Mouse (Mus musculus) testis, postnatal 10 days (tissue): Measurements from ENCODE around the gene Gpr142.

ENCODE experiments used
- DNase-seq: peaks from one replicate; pipeline ENCODE4 v3.0.0; 2021; ENCODE audit warnings: low spot score

Gpr142 gene

GRCm38 (mm10) chr11:114798624-114799023 is at the start of gene Gpr142:
Gpr142 (plus strand) TSS chr11:114798924.
- no peak for DNase-seq

GRCm38 (mm10) chr11:114764820-114765818 is 33.6 kb upstream of the Gpr142 start, which contains the start of gene Kif19a:
Kif19a (plus strand) TSS chr11:114765388.
- peak; percentile 72 for DNase-seq

GRCm38 (mm10) chr11:114769911-114770310 is 28.8 kb upstream of the Gpr142 start:
- no peak for DNase-seq

- no peak for DNase-seq
These were observed 26.8 kb upstream of the Gpr142 start for GRCm38 (mm10) chr11:114771896-114772295.

GRCm38 (mm10) chr11:114780076-114780475 is 18.6 kb upstream of the Gpr142 start:
- DNase-seq, result peak; percentile 65

- DNase-seq, result no peak
These were observed 12.8 kb upstream of the Gpr142 start for GRCm38 (mm10) chr11:114785892-114786291.

GRCm38 (mm10) chr11:114786326-114786725 is 12.4 kb upstream of the Gpr142 start:
- no peak for DNase-seq

GRCm38 (mm10) chr11:114787611-114788010 is 11.1 kb upstream of the Gpr142 start:
- no peak for DNase-seq

- DNase-seq, result peak; percentile 94
These were observed 9.5 kb upstream of the Gpr142 start for GRCm38 (mm10) chr11:114789061-114789714.

- DNase-seq, result no peak
These were observed 9.0 kb upstream of the Gpr142 start for GRCm38 (mm10) chr11:114789716-114790115.

- no peak for DNase-seq
These were observed 8.6 kb upstream of the Gpr142 start for GRCm38 (mm10) chr11:114790171-114790570.

- no peak for DNase-seq
These were observed 7.9 kb upstream of the Gpr142 start for GRCm38 (mm10) chr11:114790841-114791240.

- no peak for DNase-seq
These were observed 7.3 kb upstream of the Gpr142 start for GRCm38 (mm10) chr11:114791351-114791889.

- no peak for DNase-seq
These were observed 6.8 kb upstream of the Gpr142 start for GRCm38 (mm10) chr11:114791891-114792411.

- DNase-seq, result no peak
These were observed 5.7 kb upstream of the Gpr142 start for GRCm38 (mm10) chr11:114792931-114793494.

GRCm38 (mm10) chr11:114793868-114794545 is 4.7 kb upstream of the Gpr142 start:
- no peak for DNase-seq

GRCm38 (mm10) chr11:114794691-114795090 is 4.0 kb upstream of the Gpr142 start:
- no peak for DNase-seq

GRCm38 (mm10) chr11:114795231-114795746 is 3.4 kb upstream of the Gpr142 start:
- peak; percentile 77 for DNase-seq

- DNase-seq, result no peak
These were observed 2.8 kb upstream of the Gpr142 start, which contains the start of gene Btbd17 for GRCm38 (mm10) chr11:114795848-114796322. Btbd17 (minus strand) TSS chr11:114795945.

- DNase-seq, result no peak
These were observed 1.5 kb upstream of the Gpr142 start for GRCm38 (mm10) chr11:114797176-114797575.

- no peak for DNase-seq
These were observed 743 bp upstream of the Gpr142 start for GRCm38 (mm10) chr11:114797981-114798380.
